Mouse (Mus musculus): Measurements from ENCODE around the gene Cldn6.
A peak's percentile ranks its signal among the peaks of the same experiment; 100 is the strongest.

The Cldn6 gene

DNA sequence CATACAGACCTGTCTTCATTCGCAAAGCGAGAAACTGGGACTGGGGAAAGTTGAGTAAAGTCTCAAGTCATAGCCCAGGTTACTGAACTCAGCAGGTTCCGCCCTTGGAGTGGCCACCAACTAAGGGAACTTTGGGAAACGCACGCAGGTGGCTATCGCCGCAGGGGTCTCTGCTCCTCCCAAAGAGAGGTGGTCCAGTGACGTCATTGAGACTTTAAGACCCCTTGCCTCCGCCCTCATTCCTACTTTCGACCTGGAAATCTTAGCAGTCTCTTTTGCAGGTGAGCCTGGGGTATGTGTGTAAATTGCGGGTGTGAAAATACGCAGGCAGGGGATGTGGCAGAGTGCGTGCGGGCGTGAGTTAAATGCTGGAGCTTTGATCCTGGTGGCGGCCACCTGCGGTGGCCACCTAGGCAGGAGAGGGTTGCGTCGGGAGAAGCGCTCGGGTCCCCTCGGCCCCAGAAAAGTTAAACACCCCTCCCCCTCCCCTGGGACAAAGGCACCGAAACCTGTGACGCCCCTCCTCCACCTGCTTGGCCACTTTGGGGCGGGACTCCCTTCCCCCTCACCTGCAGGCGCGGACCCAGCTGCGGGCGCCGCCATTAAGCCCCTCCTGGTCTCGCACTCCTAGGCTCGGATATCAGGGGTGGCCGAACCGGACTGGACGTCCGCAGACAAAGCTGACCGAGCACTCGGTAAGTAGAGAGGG, at the start of gene Cldn6:
Cldn6 (plus strand) TSS at position 123 of the 709 bp plus-strand sequence.
- peak in 1 of 2 experiments; percentile 22 for DNase-seq (ENCODE audit: low spot score in 2 of 2)

DNA sequence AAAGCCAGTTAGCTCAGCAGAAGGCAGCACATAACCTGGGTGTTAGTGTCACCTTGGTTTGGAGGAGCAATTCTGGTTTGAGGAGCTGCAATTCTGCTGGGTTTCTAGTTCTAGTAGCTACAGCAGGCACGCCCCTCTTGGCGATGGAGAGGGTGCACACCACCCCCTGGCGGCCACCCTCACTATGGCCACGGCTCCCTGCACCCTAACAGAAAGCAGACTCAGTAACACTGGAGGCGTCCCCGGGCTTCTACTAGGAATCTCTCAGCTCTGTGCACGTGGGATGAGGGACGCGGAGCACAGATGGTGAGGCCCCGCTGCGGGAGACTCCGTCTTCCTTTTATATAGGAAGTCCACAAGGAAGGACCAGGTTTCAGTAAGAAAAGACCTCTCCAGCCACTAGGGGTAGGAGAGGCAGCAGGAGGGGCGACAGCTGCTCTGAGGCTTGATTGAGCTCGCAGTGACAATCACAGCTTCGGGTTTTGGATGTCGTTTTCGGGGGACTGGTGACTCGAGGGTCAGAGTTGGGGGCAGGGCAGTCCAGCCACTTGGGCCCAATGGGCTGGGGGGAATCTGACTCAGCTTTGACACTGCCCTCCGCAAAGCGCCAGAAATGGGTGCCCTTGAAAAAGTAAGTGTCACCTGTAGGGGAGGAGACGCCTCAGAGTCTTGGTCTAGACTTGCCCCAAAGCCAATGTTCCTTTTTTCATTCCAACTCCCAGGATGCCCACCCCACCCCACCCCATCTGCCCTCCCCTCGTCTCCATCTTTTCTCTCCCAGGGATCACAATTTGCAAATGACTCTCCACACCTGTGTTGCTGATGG, 48.6 kb upstream of the Cldn6 start:
- peak; percentile 85 to 86 for DNase-seq (ENCODE audit: low spot score in 2 of 2)

- no peak for DNase-seq (ENCODE audit: low spot score in 2 of 2)
These were observed 47.8 kb upstream of the Cldn6 start for GRCm38 (mm10) chr17:23631241-23631640.

DNA sequence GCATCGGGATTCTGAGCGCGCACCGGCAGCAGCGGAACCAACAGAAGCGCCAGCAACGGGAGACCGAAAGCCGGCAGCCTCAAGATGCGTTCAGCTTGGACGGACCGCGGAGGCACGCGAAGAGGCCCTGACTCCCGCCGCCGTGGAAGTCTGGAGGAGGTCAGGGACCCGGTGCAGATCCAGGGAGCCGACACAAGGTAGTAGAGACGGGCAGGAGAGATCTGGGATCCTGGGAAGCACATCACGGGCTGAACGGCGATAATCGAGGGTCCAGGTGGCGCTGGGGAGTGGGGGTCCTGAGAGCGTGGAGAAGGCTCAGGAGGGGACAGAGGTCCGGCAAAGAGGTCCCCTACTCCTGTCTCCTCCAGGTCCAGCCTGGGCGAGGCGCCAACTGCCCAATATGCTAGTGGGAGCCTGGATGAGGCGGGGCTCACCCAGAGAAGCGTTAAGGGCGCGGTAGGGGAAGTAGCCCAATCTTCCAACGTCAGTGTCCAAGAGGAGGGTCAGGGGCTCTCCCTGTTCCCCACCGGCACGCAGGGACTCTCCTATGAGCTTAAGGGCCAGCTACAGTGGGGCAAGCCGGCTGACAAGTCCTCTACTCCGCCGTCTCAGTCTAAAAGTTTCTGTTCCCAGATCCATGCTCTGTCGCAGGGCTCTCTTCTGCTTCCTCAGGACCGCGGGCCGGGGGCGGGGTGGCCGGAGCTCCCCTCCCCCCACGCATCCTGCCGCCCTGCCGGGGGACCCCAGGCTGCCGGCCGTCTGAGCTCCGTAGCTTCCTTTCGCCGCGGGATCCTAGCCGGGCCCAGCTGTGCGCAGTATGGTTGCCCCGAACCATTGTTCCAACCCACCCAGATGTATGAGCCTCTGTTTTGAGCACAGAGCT, 34.2 kb upstream of the Cldn6 start, which contains the start of gene Mmp25:
Mmp25 (minus strand) TSS at position 665 of the 883 bp plus-strand sequence.
- DNase-seq (ENCODE audit: low spot score in 2 of 2): no peak

DNA sequence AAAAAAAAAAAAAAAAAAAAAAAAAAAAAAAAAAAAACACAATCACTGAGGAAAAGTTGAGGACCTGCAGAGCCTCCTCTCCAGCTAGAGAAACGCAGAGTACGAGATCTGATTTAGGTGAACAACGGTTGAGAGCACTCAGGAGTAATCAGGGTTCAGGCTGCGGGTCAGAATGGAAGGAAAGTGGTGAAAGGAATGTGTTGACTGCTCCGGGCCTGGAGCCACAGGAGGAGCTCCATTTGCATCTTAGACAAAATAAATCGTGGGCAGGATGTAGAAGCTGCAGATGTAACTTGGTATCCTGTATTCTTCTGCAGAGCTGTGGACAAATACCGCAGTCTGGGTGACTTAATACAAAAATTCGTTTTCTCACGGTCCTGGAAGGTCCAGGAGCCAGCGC, 33.2 kb upstream of the Cldn6 start:
- no peak for DNase-seq (ENCODE audit: low spot score in 2 of 2)

DNA sequence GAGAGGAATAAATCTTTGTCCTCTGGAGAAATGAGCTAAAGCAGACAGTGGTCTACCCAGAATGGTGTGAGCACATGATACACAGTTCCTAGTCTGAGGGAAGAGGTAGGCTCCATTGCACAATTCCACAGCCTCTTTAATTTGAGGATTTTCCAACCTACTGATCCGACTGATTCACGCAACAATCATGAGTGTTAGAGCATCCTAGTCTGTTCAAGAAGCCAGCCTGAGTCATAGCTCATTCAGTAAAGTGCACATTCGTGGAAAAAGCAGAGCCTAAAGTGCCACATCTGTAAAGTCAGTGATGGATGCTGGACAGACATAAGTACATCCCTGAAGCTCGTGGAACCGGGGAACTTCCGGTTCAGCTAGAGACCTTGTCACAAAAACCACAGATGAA, 27.7 kb upstream of the Cldn6 start:
- no peak for DNase-seq (ENCODE audit: low spot score in 2 of 2)

DNA sequence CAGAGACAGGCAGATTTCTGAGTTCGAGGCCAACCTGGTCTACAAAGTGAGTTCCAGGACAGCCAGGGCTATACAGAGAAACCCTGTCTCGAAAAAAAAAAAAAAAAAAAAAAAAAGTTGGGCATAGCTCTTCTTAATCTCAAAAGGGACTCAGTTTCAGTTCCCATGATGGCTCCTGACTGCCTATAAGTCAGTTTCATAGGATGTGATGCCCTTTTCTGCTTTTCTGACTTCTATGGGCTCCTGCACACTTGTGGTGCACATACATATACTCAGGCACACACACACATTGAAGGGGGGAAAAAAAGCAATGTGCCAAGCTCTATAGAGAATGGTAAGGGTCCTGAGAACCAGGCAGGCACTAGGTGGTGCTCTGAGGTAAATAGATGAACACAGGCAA, 25.7 kb upstream of the Cldn6 start:
- DNase-seq (ENCODE audit: low spot score in 2 of 2): no peak

- DNase-seq (ENCODE audit: low spot score in 2 of 2): no peak
These were observed 25.0 kb upstream of the Cldn6 start for GRCm38 (mm10) chr17:23654001-23654400.

DNA sequence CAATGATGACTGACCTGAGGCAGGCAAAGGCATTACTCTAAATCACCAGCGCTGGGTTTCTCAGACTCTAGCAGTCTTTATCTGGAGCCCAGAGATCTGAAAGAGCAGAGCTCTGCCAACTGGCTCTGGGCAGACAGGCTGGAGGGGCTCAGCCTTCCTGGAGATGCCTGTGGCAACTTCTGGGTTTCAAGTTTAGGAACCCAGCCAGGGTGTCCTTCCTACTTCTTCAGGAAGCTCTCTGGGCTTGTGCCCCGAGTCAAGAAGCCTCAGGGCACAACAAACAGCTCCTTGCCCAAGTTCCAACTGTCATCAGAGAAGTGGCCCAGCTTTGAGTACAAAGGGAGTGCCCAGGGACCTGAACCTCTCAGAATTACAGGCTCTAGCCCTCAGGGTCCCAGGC, 24.6 kb upstream of the Cldn6 start:
- no peak for DNase-seq (ENCODE audit: low spot score in 2 of 2)

GRCm38 (mm10) chr17:23658450-23658849, 20.6 kb upstream of the Cldn6 start:
- DNase-seq (ENCODE audit: low spot score in 2 of 2): no peak

GRCm38 (mm10) chr17:23660117-23660875, 18.8 kb upstream of the Cldn6 start, which contains the start of gene Bicdl2:
Bicdl2 (plus strand) TSS chr17:23660506.
- DNase-seq (ENCODE audit: low spot score in 2 of 2): peak in 1 of 2 experiments; percentile 31

GRCm38 (mm10) chr17:23660876-23661200, 18.2 kb upstream of the Cldn6 start:
- DNase-seq (ENCODE audit: low spot score in 2 of 2): no peak

DNA sequence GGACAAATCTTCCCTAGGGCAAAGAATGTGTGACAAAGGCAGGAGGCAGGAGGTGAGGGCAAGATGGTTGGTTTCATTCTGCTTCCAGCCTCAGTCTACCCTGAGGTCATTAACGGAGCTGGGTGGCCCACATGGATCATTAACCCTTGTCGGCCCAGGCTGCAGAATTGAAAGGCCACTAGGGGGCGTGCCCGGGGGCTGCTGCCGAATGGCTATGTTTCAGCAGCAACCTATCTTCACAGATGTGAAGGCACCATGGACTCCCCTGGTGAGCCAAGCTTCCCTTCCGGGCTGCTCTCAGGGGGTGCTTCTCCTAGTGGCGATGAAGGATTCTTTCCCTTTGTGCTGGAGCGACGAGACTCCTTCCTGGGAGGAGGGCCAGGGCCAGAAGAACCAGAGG, 17.5 kb upstream of the Cldn6 start:
- DNase-seq (ENCODE audit: low spot score in 2 of 2): no peak

- DNase-seq (ENCODE audit: low spot score in 2 of 2): no peak
These were observed 14.5 kb upstream of the Cldn6 start for GRCm38 (mm10) chr17:23664556-23665021.

GRCm38 (mm10) chr17:23665511-23665910, 13.5 kb upstream of the Cldn6 start:
- no peak for DNase-seq (ENCODE audit: low spot score in 2 of 2)

- no peak for DNase-seq (ENCODE audit: low spot score in 2 of 2)
These were observed 8.5 kb upstream of the Cldn6 start for GRCm38 (mm10) chr17:23670516-23671074.

DNA sequence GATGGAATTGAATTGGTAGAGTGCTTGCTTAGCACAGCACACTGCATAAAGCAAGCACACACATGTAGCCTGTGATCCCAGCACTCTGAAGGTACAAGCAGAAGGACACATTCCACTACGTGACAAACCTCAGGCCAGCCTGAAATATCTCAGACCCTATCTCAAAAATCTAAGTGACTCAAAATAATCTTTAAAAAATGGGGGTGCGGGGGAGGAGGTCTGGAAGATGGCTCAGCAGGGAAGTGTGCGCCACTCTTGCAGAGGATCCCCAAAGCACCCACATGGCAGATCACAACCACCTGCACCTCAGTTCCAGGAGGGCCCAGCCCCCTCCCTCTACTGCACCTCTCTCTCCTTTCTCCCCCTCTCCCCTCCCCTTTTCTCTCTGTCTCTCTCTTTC, 7.5 kb upstream of the Cldn6 start:
- DNase-seq (ENCODE audit: low spot score in 2 of 2): peak in 1 of 2 experiments; percentile 20

- DNase-seq (ENCODE audit: low spot score in 2 of 2): no peak
These were observed 6.3 kb upstream of the Cldn6 start for GRCm38 (mm10) chr17:23672761-23673160.

DNA sequence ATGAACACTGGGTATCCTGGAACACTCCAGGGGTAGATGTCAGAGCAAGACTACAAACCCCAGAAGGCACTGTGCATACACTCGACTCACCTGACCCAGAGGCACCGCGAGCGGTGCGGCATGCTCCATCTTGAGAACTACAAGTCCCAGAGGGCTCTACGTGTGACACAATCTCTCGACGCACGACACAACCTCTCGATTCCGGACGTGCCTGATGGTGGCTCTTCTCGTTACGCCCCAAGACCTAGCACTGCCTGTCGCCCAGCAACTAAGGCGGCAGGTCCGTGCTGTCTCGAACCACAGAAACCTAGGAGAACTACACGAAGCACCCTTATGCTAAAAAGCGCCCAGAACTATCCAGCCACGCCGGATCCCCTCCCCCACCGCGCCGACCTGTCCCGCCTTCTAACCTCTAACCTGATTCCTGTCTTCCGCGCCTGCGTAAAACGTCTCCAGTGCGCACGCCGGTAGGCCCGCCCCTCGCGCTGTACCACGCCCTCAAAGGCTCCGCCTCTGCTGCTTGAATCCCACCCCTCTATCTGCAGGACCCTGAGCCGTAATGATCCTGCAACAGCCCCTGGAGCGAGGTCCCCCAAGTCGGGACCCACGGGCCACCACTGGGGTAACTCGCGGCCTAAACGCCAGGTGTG, 5.5 kb upstream of the Cldn6 start, which contains the start of the genes Hcfc1r1 and Thoc6:
Hcfc1r1 (plus strand) TSS at position 173 of the 650 bp plus-strand sequence.
Thoc6 (minus strand) TSS at position 459 of the 650 bp plus-strand sequence.
- DNase-seq (ENCODE audit: low spot score in 2 of 2): peak; percentile 95 to 97
